Mouse (Mus musculus) heart, postnatal 0 days (tissue): Measurements from ENCODE around the gene Fhit. TPM values are rescaled to one million over a fixed set of nuclear protein-coding genes. Genes with fewer than 3 reads are reported as not detected.

Experiments used
- ATAC-seq: fragments of 200-750 bp; cut with Nextera tagmentation; 2 replicates; pipeline ENCODE4 v1.8.0; 2017; ENCODE audit warnings: low read depth, moderate number of reproducible peaks, moderate library complexity; ENCODE audit not compliant: insufficient read depth
- DNase-seq: peaks from one replicate; pipeline ENCODE4 v3.0.0-alpha.2; 2016; ENCODE audit warnings: low spot score
- H3K27ac ChIP-seq: fragments of 300-500 bp; sonication (generic); 2 replicates; pipeline ENCODE4 v1.5.1; 2014; ENCODE audit warnings: low read depth, mild to moderate bottlenecking
- H3K27me3 ChIP-seq: fragments of 300-500 bp; sonication (generic); 2 replicates; pipeline ENCODE4 v1.6.1; 2014; ENCODE audit warnings: low read length, mixed read lengths; ENCODE audit not compliant: control insufficient read depth, insufficient read depth
- H3K36me3 ChIP-seq: fragments of 300-500 bp; sonication (generic); replicated peaks from 2 replicates; pipeline ENCODE4 v1.6.1; 2014; ENCODE audit warnings: low read length, mixed read lengths; ENCODE audit not compliant: control insufficient read depth, insufficient read depth
- H3K4me1 ChIP-seq: fragments of 300-500 bp; sonication (generic); 2 replicates; pipeline ENCODE4 v1.6.1; 2014; ENCODE audit warnings: antibody characterized with exemption; ENCODE audit not compliant: control insufficient read depth, insufficient read depth
- H3K4me2 ChIP-seq: fragments of 300-500 bp; sonication (generic); 2 replicates; pipeline ENCODE4 v1.6.1; 2014; ENCODE audit warnings: low read depth, mild to moderate bottlenecking, low read length, moderate library complexity
- H3K4me3 ChIP-seq: fragments of 300-500 bp; sonication (generic); 2 replicates; pipeline ENCODE4 v1.5.1; 2014; ENCODE audit warnings: low read depth, low read length
- H3K9ac ChIP-seq: fragments of 300-500 bp; sonication (generic); replicated peaks from 2 replicates; pipeline ENCODE4 v1.6.1; 2014; ENCODE audit warnings: low read depth, low read length, mixed read lengths
- H3K9me3 ChIP-seq: fragments of 300-500 bp; sonication (generic); replicated peaks from 2 replicates; pipeline ENCODE4 v1.6.1; 2016; ENCODE audit warnings: low read length; ENCODE audit not compliant: control insufficient read depth
- CTCF ChIP-seq: IDR thresholded peaks from 2 replicates; pipeline ENCODE4 v1.5.1; 2016; ENCODE audit warnings: antibody characterized with exemption, control low read depth, low read depth
- EP300 ChIP-seq: IDR thresholded peaks from 2 replicates; pipeline ENCODE4 v1.6.1; 2016; ENCODE audit warnings: antibody characterized with exemption, low read depth
- WGBS: fragments of 180-500 bp; shearing (Covaris S2); extraction: QIAGEN DNeasy Blood & Tissue Kit; methylation state at CpG from one replicate; pipeline ENCODE4 v1.1.7; 2014; 5-methylcytosine and 5-hydroxymethylcytosine counted together
- polyA plus RNA-seq: library from polyadenylated mRNA; unstranded; fragments of >200 nt; fragmentation: Nextera tagmentation; extraction: Ambion mirVana; gene quantifications from 2 replicates; pipeline ENCODE4 v1.2.1, GENCODE M21; 2015
- total RNA-seq: library from RNA; depleted of rRNA; stranded (reverse); fragments of >200 nt; gene quantifications from 2 replicates; pipeline ENCODE4 v1.2.3, GENCODE M21; 2014; ENCODE audit warnings: low replicate concordance

Fhit gene
- total and polyA plus RNA-seq, 2 experiments from 2014 or later = 4.1 to 5.2 TPM

GRCm38 (mm10) chr14:10364281-10364680 lies 797.6 kb downstream of the Fhit start:
- no peak for DNase-seq
- WGBS = 76% methylated on average over 6 of the region's 6 CpGs

DNA sequence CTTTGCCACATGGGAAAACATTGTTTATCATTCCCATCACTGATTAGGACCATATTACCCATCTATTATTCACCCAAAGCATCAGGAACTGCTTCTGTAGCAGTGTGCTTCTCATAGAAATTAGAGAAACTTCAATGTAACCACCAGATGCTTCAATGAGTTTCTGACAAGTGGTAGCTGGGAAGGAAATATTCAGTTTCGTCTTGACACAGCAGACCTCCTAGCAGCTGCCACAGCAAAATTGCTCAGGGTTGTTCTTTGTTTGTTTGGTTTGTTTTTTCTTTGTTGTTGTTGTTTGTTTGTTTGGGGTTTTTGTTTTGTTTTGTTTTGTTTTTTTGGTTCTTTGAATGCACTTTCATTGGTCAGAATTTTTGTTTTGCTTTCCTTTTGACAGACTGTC lies 798.5 kb downstream of the Fhit start:
- Histone ChIP-seq H3K4me3 (no peak overlapping the region), H3K36me3 (no peaks in the 10 kb centered on the region), H3K9ac (no peak overlapping the region), H3K4me1 (no peaks in the 10 kb centered on the region), H3K4me2 (no peak overlapping the region), H3K9me3 (no peaks in the 10 kb centered on the region), H3K27me3 (no peaks in the 10 kb centered on the region), H3K27ac (no peak overlapping the region)
- TF ChIP-seq CTCF = no peak
- no peak for ATAC-seq
- 65% methylated on average over 1 of the region's 1 CpGs for WGBS
- DNase-seq = no peak

More at GRCm38 (mm10) chr14:10364281-10364680, 797.6 kb downstream of the Fhit start:
- Histone ChIP-seq H3K4me3 (no peak overlapping the region), H3K4me2 (no peak overlapping the region), H3K27me3 (no peaks in the 10 kb centered on the region), H3K9ac (no peak overlapping the region), H3K36me3 (no peaks in the 10 kb centered on the region), H3K27ac (no peak overlapping the region), H3K4me1 (no peaks in the 10 kb centered on the region), H3K9me3 (no peaks in the 10 kb centered on the region)
- no peak for ATAC-seq
- no peak for TF ChIP-seq CTCF
- TF ChIP-seq EP300 = no peak

- Histone ChIP-seq H3K27ac (no peak overlapping the region), H3K27me3 (no peaks in the 10 kb centered on the region), H3K4me2 (no peak overlapping the region), H3K36me3 (no peaks in the 10 kb centered on the region), H3K4me3 (no peak overlapping the region), H3K9ac (no peak overlapping the region), H3K9me3 (no peaks in the 10 kb centered on the region), H3K4me1 (no peaks in the 10 kb centered on the region)
- TF ChIP-seq CTCF = no peak
- TF ChIP-seq EP300 = no peak
- no peak for DNase-seq
- no peak for ATAC-seq
Observed at GRCm38 (mm10) chr14:10345905-10346304, 815.9 kb downstream of the Fhit start.

DNA sequence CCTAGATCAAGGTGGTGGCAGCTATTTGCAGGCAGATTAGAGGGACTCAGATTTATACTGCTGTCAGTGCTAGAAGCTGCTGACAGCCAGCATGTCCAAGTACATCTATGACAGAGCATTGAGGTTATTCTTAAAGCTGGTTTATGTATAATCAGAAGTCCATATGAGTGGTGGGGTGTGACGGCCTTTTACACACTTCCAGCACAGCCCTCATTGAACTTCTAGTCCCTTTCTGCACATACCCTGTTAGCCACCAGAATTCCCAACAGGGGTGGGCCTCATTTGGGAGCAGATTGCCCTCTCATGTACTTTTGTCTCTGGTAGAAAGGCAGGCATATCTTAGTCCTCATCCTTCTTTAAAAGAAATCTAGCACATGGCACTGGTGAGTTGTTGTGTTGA lies 817.8 kb downstream of the Fhit start:
- no peaks in the 10 kb centered on the region for H3K27me3 ChIP-seq
- H3K4me2 ChIP-seq = no peak overlapping the region
- H3K9ac ChIP-seq = no peak overlapping the region
- ATAC-seq (no peak), DNase-seq (no peak)
- H3K27ac ChIP-seq = no peak overlapping the region
- H3K4me1 ChIP-seq = no peaks in the 10 kb centered on the region
- no peak overlapping the region for H3K4me3 ChIP-seq
- H3K36me3 ChIP-seq = no peaks in the 10 kb centered on the region
- 70% methylated on average over 1 of the region's 1 CpGs for WGBS
- TF ChIP-seq CTCF (no peak), EP300 (no peak)
- no peaks in the 10 kb centered on the region for H3K9me3 ChIP-seq

- H3K36me3 ChIP-seq = no peaks in the 10 kb centered on the region
- TF ChIP-seq CTCF (no peak), EP300 (no peak)
- no peak overlapping the region for H3K27ac ChIP-seq
- no peaks in the 10 kb centered on the region for H3K4me1 ChIP-seq
- no peak overlapping the region for H3K9ac ChIP-seq
- WGBS = 47% methylated on average over 3 of the region's 3 CpGs
- no peak overlapping the region for H3K4me2 ChIP-seq
- no peak overlapping the region for H3K4me3 ChIP-seq
- H3K27me3 ChIP-seq = no peaks in the 10 kb centered on the region
- DNase-seq (no peak), ATAC-seq (no peak)
- H3K9me3 ChIP-seq = no peaks in the 10 kb centered on the region
Observed at GRCm38 (mm10) chr14:10316764-10317163, 845.1 kb downstream of the Fhit start.

DNA sequence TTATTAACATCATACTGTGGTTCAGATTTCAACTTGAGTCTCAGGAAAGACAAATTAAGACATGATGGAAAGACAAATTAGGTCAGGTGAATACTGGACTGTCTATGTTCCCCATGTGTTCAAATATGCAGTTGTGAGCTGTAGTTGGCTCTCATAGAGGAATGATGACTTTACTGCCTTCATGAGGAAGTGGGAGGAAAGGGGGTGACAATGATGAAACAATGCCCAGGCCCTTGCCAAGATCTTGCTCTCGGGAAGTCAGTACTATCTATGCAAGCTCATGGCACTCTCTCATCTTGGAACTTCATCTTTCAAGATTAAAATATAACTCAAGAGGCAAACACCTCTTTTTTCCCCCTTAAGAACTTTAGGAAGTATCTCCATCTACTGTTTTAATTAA lies 849.6 kb downstream of the Fhit start:
- H3K4me3 ChIP-seq = no peak overlapping the region
- no peak for DNase-seq
- no peaks in the 10 kb centered on the region for H3K4me1 ChIP-seq
- no peak for ATAC-seq
- no peak overlapping the region for H3K4me2 ChIP-seq
- no peaks in the 10 kb centered on the region for H3K27me3 ChIP-seq
- WGBS = 41% methylated on average over 1 of the region's 1 CpGs
- H3K9ac ChIP-seq = no peak overlapping the region
- TF ChIP-seq CTCF = no peak
- no peak for TF ChIP-seq EP300
- H3K9me3 ChIP-seq = no peaks in the 10 kb centered on the region
- no peaks in the 10 kb centered on the region for H3K36me3 ChIP-seq
- H3K27ac ChIP-seq = no peak overlapping the region
